Mouse (Mus musculus): ENCODE measurements around the gene Lrmda.
A peak's percentile ranks its signal among the peaks of the same experiment; 100 is the strongest.

Gene Lrmda

DNA sequence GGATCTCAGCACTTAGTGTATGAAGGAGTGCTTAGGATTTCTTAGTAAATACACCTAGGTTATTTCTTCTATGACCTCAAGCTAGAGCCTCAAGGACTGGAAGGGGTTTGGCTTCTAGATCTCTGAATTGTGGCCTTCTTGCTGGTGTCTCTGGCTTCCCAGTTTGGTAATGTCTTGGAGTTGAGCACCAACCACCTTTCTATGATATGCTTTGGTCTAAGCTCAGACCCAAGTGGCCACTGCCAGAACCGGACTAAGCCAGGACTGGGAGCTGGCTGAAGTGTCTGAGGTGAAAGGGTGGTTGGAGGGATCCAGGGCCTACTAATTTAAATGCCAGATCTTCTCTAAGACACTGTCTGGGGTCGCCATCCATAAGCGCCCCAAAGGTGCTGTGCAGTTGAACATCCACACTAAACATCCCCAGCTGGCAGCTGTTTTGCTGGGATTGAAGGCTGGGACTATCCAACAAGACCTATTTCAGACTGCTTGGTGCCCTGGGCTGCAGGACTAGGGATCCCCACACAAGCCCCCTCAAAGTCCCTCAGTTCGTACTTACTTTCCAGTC, 27.1 kb upstream of the Lrmda start:
- DNase-seq: no peak

- peak in 1 of 2 experiments; percentile 24 for DNase-seq
Observed at GRCm38 (mm10) chr14:21993251-21994060, 26.1 kb upstream of the Lrmda start.

DNA sequence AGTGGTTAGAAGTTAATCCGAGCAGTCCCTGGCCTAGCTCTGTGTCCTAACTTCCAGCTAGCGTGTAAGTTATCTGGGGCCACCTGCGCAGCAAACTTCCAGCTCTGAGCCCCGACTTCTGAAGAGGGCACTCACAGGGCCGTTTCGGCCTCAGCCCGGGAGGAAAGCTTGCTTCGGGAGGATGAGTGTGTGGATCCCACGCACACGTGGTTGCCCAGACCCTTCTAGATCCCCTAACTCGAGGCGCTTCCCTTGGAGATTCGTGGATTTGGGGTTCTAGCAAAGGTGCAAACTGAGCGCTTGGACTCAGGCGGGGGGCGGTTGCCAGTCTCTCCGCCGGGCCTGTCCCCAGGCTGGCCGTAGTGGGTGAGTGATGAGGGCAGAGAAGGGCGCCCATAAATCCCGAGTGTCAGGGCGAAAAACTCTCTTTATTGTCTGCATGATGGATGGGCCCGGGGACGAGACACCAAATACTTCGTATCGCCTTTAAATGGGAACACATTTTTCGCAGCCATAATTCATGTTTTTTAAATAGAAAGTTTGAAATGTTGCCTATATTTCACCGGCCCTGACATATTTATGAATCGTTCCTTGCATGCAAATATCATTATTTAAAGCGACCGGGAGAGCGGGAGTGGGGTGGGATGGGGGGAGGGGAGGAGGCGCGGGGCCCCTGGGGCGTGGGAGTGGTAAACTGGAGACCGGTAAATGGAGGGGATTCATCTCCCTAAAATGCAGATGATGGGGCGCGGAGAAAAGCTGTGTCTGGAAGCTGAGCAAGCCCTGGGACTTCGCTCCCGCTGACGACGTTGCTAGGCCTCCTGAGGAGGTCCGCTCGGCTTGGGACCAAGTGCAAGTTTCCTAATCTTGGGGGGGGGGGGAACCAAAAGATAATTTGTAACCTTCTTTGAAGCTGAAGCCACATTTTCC, 25.2 kb upstream of the Lrmda start:
- DNase-seq: no peak

- DNase-seq: peak; percentile 46 to 67
Observed at GRCm38 (mm10) chr14:21995031-21995754, 24.3 kb upstream of the Lrmda start.

- DNase-seq: no peak
Observed at GRCm38 (mm10) chr14:21999588-21999987, 19.9 kb upstream of the Lrmda start.

DNA sequence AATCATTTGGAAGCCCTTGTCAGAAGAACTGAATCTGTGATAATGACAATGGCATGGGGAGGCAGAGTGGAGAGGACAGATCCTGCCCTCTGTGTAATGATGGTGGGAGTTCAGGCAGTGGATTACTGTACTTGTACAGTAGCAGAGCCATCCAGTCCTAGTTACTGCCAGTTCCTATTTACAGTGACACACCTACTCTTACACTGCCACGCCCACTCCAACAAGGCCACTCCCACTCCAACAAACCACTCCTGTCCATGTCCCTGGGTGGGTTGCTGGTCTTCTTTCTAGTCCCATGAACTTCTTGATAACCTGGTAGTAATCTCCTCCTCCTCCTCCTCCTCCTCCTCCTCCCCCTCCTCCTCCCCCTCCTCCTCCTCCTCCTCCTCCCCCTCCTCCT, 16.3 kb upstream of the Lrmda start:
- no peak for DNase-seq

GRCm38 (mm10) chr14:22003631-22004030, 15.9 kb upstream of the Lrmda start:
- no peak for DNase-seq

DNA sequence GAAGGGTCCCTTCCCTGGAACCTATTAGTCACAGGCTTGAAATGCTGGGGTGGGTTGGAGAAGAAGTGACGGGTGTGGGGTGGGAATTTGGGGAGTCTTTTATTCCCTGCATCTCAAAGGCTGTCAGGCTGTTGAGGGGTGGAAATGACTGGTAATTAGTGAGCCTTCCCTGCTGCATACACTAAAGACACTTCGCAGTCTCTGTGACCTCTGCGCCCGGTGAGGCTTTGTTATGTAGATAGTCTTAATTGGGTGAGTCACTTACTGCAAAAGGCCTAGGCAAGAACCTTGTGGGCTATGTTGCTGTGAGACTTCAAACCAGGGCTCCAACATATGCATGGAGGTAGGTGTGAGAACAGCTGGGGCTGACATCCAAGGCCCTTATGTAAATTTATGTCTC, 14.6 kb upstream of the Lrmda start:
- no peak for DNase-seq

DNA sequence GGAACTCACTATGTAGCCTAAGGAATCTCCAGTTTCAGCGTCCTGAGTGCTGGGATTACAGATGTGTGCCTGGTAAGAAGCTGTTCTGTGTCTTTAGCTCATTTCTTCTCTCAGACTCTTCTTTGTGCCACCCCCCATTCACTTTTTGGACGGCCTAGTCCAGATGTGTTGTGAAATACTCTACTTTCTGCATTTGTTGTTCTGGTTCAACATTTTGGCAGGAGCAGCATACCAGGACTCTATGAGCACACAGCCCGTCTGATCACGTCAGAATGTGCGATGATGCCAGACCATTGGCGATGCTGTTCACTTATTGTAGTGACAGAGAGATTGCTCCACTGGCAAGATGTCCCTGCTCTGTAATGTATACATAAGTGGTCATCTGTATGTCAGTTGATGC, 12.5 kb upstream of the Lrmda start:
- no peak for DNase-seq

- DNase-seq: no peak
Observed at GRCm38 (mm10) chr14:22014315-22014714, 5.2 kb upstream of the Lrmda start.

DNA sequence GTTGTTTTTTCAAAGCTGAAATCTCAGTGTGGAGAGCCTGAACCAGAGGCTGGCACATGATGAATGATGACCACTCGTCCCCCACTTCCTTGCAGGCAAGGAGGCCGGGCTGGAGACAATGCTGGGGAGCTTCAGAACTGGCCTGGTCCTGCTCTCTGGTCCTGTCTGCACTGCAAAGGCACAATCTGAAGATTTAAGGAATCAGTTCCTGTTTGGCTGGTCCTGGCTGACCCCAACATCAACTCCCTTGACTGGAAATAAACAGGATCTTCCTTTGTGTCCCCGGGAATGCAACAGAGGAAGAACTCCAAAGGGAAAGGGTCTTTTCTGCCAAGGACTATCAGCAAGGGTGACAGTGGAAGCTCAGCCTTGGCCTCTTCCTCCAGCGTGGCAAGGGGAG, 4.7 kb upstream of the Lrmda start:
- no peak for DNase-seq

DNA sequence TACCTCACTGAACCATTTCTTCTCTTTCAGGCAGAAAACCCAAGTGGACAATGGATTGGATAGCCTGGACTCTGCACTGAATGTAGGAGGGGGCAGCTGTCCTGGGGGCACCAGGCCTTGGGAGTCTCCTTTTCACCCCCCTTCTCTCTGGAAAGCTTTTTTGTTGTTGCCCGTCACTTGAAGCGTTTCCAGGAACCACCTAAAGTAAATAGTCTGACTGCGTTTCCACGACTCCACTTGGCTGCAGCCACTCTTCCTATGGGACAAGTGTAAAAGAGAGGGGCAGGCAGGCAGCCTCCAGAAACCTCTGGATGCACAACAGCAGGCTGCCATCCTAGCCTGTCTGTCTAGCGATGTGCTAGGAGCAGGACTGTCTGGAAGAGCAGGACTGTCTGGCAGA, 2.5 kb upstream of the Lrmda start:
- no peak for DNase-seq

DNA sequence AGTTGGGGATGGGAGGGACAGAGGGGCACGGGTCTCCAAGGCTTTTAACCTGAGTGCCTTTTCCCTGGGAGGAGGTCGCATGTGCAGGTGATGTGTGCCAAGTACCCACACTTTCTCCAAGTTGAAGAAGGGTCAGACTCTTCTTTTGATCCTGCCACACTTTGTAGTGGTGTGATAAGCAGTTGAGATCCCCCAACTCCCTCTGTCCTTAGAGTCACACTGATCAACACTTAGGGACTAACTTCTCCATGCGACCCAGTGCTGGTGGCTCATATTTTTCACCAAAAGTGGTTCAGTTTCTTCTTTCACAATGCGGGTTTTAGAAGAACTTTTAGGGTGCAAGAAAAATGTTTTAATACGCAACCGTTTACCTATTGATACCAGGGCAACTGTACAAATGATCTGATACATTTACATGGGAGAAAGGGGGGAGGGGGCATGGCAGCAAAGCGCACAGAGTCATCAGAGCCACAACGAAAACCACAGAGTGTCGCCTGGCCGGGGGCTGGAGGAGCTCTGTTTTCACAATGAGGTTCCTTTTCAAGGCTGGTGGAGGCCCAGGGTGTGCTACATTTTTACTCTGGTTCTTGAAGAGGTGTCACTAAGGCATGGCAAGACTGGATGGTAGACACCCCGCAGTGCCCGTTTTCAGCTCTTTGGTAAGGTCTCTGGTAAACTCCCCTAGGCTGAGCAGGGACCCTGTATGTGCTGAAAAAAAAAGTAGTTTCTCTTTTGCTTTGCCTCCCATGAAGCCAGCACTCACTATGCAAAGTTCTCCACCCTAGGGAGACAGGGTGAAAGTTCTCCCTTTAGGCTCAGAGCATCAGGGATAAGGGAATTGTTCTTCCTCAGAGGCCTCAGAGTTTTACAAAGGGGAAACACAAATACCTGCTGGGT, 685 bp downstream of the Lrmda start:
- peak in 1 of 2 experiments; percentile 6 for DNase-seq

- DNase-seq: no peak
Observed at GRCm38 (mm10) chr14:22020885-22021284, 1.4 kb downstream of the Lrmda start.

DNA sequence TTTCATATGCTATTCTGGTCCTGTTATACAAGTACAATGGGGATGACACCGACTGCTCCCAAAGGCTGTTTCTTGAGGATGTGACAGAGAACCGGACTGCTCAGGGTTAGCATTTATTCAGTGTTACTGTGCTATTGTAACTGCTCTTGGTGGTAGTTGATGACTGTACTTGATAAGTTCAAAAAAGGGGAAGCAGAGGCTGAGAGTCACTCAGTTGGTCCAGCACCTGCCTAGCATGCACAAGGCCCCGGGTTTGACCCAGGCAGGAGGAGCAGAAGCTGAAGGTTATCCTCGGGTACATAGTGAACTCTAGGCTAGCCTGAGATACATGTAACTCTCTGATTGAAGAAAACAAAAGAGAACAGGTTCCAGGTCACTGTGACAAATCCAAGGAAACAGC, 4.0 kb downstream of the Lrmda start:
- no peak for DNase-seq

DNA sequence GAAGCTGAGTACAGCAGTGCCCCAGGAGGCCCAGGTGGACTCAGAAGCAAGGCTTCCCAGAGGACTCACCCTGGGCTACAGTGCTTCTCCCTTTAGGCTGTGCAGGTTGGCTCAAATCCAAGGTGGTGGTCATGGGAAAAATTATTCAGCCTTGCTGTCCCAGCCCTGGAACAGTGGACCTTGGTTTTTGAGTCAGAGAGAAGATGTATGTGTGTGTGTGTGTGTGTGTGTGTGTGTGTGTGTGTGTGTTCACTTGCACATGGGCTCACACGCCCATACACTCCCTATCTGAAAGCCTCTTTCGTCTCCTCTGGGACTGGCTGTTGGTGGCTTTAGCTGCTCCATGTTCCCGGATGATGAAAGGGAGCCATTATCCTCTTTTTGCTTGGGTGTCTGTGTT, 16.4 kb downstream of the Lrmda start:
- DNase-seq: no peak

DNA sequence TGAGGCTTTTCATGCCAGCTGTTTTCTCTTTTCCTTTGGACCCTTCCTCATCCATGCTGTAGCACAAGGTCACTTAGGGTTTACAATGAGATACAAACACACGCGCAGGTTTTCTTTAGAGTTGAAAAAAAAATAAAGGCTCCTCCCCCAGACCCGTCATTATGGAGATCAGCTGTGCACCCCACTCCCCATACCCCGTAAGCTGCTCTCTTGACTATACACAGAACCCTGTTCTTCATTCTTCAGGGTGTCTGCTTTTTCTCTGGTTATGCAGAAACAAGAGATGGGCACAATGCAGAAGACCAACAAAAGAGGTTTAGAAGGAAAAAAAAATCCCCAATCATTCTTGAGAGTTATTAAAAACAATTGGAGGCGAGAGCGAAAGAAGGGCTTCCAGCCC, 16.8 kb downstream of the Lrmda start:
- no peak for DNase-seq

GRCm38 (mm10) chr14:22036802-22037497, 17.4 kb downstream of the Lrmda start:
- no peak for DNase-seq

- no peak for DNase-seq
Observed at GRCm38 (mm10) chr14:22037498-22038131, 18.1 kb downstream of the Lrmda start.

DNA sequence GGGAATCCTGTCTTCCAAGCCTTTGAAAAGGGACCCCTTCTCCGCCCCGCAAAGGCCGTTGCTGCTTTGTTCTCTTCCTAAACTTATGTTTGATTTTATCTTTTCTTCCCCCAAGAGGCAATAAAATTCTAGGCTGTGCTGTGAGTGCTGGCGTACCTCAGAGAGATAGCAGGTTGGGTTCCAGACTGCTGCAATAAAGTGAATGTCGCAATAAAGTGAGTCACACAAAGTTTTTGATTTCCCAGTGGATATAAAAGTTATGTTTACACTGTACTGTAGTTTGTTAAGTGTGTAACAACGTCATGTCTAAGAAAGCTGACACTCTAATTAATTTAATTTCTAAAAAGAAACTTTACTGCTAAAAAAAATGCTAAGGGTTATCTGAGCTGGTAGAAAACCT, 22.6 kb downstream of the Lrmda start:
- DNase-seq: no peak

DNA sequence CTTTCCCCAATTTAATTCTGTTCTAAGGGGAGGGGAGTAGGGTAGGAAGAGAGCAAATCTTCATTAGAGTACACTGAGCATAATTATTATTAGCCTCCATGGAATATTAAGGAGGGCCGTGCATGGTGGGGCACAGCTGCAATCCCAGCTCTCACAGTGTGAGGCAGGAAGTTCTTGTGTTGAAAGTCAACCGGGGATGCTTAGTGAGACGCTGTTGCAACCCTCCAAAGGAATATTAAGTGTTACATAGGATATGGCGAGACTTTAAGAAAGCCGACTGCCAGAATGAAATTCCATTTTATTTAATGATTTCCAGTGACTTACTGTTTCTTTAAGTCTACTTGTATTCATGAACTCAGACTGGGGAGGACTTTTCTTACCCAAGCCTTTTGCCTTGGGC, 23.9 kb downstream of the Lrmda start:
- DNase-seq: no peak
